ENCODE assay signal across 22 mouse cellular contexts in the genomic region with DNA sequence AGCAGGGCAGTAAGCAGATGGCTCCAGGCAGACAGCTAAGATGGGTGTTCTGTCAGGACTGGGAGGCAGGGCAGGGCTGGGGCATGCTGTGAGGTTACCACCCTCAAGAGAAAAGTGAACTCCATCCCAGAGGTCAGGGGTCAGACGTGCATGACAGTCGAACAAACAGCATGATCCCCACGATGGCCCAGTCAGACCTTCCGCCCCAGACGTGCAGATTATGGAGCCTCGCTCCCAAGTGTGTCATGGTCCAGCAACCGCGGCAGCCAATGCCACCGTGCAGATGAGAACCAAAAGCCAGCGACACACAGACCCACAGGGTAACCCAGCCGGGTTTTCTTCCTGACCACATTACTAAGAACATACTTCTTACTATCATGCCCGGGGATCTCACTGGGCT. TPM values are rescaled to one million over a fixed set of nuclear protein-coding genes. Genes with fewer than 3 reads are reported as not detected.
DNase-seq lines count a peak whose midpoint lies in the region; ATAC-seq and TF ChIP-seq lines count a peak whose summit lies in the region.
"Had no signal": no experiment of that assay in that cellular context is flagged by ENCODE, and none has a peak within 500 bp of the region (broad histone marks: within the 10 kb centered on the region; RNA-seq: fewer than 3 reads in every experiment).

No protein-coding gene starts in this region.

- 56% methylated on average over 12 of the region's 12 CpGs for WGBS in forebrain, embryonic 12.5 days
- 58% methylated on average over 12 of the region's 12 CpGs for WGBS in forebrain, embryonic 15.5 days
- WGBS in kidney, embryonic 15.5 days, result 29% methylated on average over 12 of the region's 12 CpGs
- 35% methylated on average over 12 of the region's 12 CpGs for WGBS in midbrain, embryonic 13.5 days
- 32% methylated on average over 12 of the region's 12 CpGs for WGBS in midbrain, postnatal 0 days
- WGBS in small intestine, adult 2 months, result 63% methylated on average over 12 of the region's 12 CpGs

- H3K9me3 ChIP-seq in forebrain, embryonic 12.5 days, result no peaks in the 10 kb centered on the region
- no peaks in the 10 kb centered on the region for H3K9me3 ChIP-seq in forebrain, embryonic 15.5 days
- H3K9me3 ChIP-seq in kidney, embryonic 15.5 days (replicated peaks), result no peaks in the 10 kb centered on the region
- no peaks in the 10 kb centered on the region for H3K9me3 ChIP-seq in midbrain, embryonic 13.5 days
- H3K9me3 ChIP-seq in midbrain, postnatal 0 days (ENCODE audit: low read length), result no peaks in the 10 kb centered on the region
- H3K9me3 ChIP-seq: G1E; liver, embryonic 13.5 days; midbrain, embryonic 12.5 days had no signal

- H3K4me3 ChIP-seq in forebrain, embryonic 12.5 days (replicated peaks), result no peak overlapping the region
- H3K4me3 ChIP-seq in forebrain, embryonic 15.5 days, result no peak overlapping the region
- no peak overlapping the region for H3K4me3 ChIP-seq in kidney, embryonic 15.5 days (replicated peaks)
- no peak overlapping the region for H3K4me3 ChIP-seq in midbrain, embryonic 13.5 days (replicated peaks)
- no peak overlapping the region for H3K4me3 ChIP-seq in midbrain, postnatal 0 days (ENCODE audit: low read depth, low read length)
- H3K4me3 ChIP-seq in small intestine, adult 2 months (ENCODE audit: low read depth, low read length), result no peak overlapping the region
- H3K4me3 ChIP-seq: forebrain, embryonic 10.5 days; heart, adult 2 months; liver, embryonic 13.5 days; midbrain, embryonic 12.5 days had no signal

- no peak for TF ChIP-seq CTCF in midbrain, postnatal 0 days (IDR thresholded peaks at IDR 0.05)
- TF ChIP-seq CTCF in small intestine, adult 2 months (IDR thresholded peaks at IDR 0.05; ENCODE audit: extremely low read depth, insufficient read length, insufficient replicate concordance, low read depth, low read length), result no peak

- no peak overlapping the region for H3K9ac ChIP-seq in forebrain, embryonic 12.5 days
- H3K9ac ChIP-seq in forebrain, embryonic 15.5 days (replicated peaks), result no peak overlapping the region
- no peak overlapping the region for H3K9ac ChIP-seq in kidney, embryonic 15.5 days
- no peak overlapping the region for H3K9ac ChIP-seq in midbrain, embryonic 13.5 days (replicated peaks)
- H3K9ac ChIP-seq in midbrain, postnatal 0 days (replicated peaks; ENCODE audit: low read length, poor library complexity, severe bottlenecking), result no peak overlapping the region
- H3K9ac ChIP-seq: liver, embryonic 13.5 days; midbrain, embryonic 12.5 days had no signal

- DNase-seq in kidney, postnatal 10 days, result no peak
- no peak for DNase-seq in midbrain, postnatal 0 days (ENCODE audit: low spot score)
- DNase-seq in MN1 (ENCODE audit: low spot score), result no peak
- DNase-seq: adrenal gland, adult 2 months; cerebellum, postnatal 14 days; gastrocnemius, postnatal 10 days; heart, adult 2 months; layer of hippocampus, postnatal 36 days; liver, embryonic 13.5 days; right cerebral cortex, adult 18-20 months; thymus, adult 2 months had no signal

- H3K4me1 ChIP-seq in forebrain, embryonic 12.5 days, result peaks cover 16% of the 10 kb centered on the region
- no peaks in the 10 kb centered on the region for H3K4me1 ChIP-seq in forebrain, embryonic 15.5 days
- peaks cover 23% of the 10 kb centered on the region; the same call in 1 of the 2 replicates for H3K4me1 ChIP-seq in kidney, embryonic 15.5 days
- H3K4me1 ChIP-seq in midbrain, embryonic 13.5 days (replicated peaks), result peaks cover 14% of the 10 kb centered on the region
- no peaks in the 10 kb centered on the region for H3K4me1 ChIP-seq in midbrain, postnatal 0 days (ENCODE audit: insufficient read depth, low read length)
- H3K4me1 ChIP-seq in small intestine, adult 2 months (ENCODE audit: control insufficient read depth, insufficient read depth, insufficient read length, low read length), result peaks cover 29% of the 10 kb centered on the region
- H3K4me1 ChIP-seq: liver, embryonic 13.5 days had no signal

- no peak for TF ChIP-seq POLR2A in small intestine, adult 2 months (IDR thresholded peaks at IDR 0.05; ENCODE audit: low read depth, low read length)

- no peak for ATAC-seq in forebrain, embryonic 12.5 days (ENCODE audit: low FRiP score)
- ATAC-seq in forebrain, embryonic 15.5 days (replicated peaks), result no peak
- peak; percentile 71; the same call in 1 of the 2 replicates for ATAC-seq in kidney, embryonic 15.5 days (replicated peaks; ENCODE audit: low FRiP score)
- 0 out of 2 replicates have a peak, but pooled peaks have one; percentile 29 for ATAC-seq in midbrain, embryonic 13.5 days
- no peak for ATAC-seq in midbrain, postnatal 0 days (ENCODE audit: low FRiP score)
- ATAC-seq: CD4-positive, CD25-positive, alpha-beta regulatory T cell, adult 4 months; hindbrain, postnatal 0 days; lung, postnatal 0 days had no signal

- H3K4me2 ChIP-seq in forebrain, embryonic 12.5 days, result no peak overlapping the region
- no peak overlapping the region for H3K4me2 ChIP-seq in forebrain, embryonic 15.5 days (replicated peaks)
- H3K4me2 ChIP-seq in kidney, embryonic 15.5 days, result no peak overlapping the region
- H3K4me2 ChIP-seq in midbrain, embryonic 13.5 days (replicated peaks), result no peak overlapping the region
- H3K4me2 ChIP-seq in midbrain, postnatal 0 days (ENCODE audit: low read depth, low read length, poor library complexity, severe bottlenecking), result no peak overlapping the region
- H3K4me2 ChIP-seq: liver, embryonic 13.5 days; midbrain, embryonic 12.5 days had no signal

- 0 out of 2 replicates have a peak overlapping the region, but pooled peaks have one; percentile 19 for H3K27ac ChIP-seq in forebrain, embryonic 12.5 days
- H3K27ac ChIP-seq in forebrain, embryonic 15.5 days (replicated peaks), result no peak overlapping the region
- 0 out of 2 replicates have a peak overlapping the region, but pooled peaks have one; percentile 15 for H3K27ac ChIP-seq in kidney, embryonic 15.5 days
- no peak overlapping the region for H3K27ac ChIP-seq in midbrain, embryonic 13.5 days
- no peak overlapping the region for H3K27ac ChIP-seq in midbrain, postnatal 0 days (ENCODE audit: low read depth, low read length)
- H3K27ac ChIP-seq in small intestine, adult 2 months (ENCODE audit: insufficient read depth, low read depth, low read length), result peak overlapping the region; percentile 42; the same call in 1 of the 2 replicates
- H3K27ac ChIP-seq: forebrain, embryonic 10.5 days; heart, adult 2 months; hindbrain, postnatal 0 days; liver, embryonic 13.5 days had no signal

- peaks cover 65% of the 10 kb centered on the region for H3K27me3 ChIP-seq in forebrain, embryonic 12.5 days
- peaks cover 28% of the 10 kb centered on the region for H3K27me3 ChIP-seq in forebrain, embryonic 15.5 days
- no peaks in the 10 kb centered on the region for H3K27me3 ChIP-seq in kidney, embryonic 15.5 days
- H3K27me3 ChIP-seq in midbrain, embryonic 13.5 days, result no peaks in the 10 kb centered on the region
- H3K27me3 ChIP-seq in midbrain, postnatal 0 days (ENCODE audit: insufficient read depth, low read length), result no peaks in the 10 kb centered on the region
- H3K27me3 ChIP-seq in small intestine, adult 2 months (ENCODE audit: control insufficient read depth, insufficient read depth, low read length), result no peaks in the 10 kb centered on the region
- H3K27me3 ChIP-seq: liver, embryonic 13.5 days had no signal

- H3K36me3 ChIP-seq in forebrain, embryonic 12.5 days (replicated peaks), result peaks cover 7% of the 10 kb centered on the region
- no peaks in the 10 kb centered on the region for H3K36me3 ChIP-seq in forebrain, embryonic 15.5 days
- H3K36me3 ChIP-seq in kidney, embryonic 15.5 days, result peaks cover 26% of the 10 kb centered on the region
- peaks cover 15% of the 10 kb centered on the region for H3K36me3 ChIP-seq in midbrain, embryonic 13.5 days
- 0 out of 2 replicates have a peak, but pooled peaks cover 4% of the 10 kb centered on the region for H3K36me3 ChIP-seq in midbrain, postnatal 0 days (ENCODE audit: insufficient read depth, low read length)
- H3K36me3 ChIP-seq in small intestine, adult 2 months (ENCODE audit: control insufficient read depth, insufficient read depth, low read length), result peaks cover 28% of the 10 kb centered on the region

RNA-seq across cellular contexts. Expression of a gene that starts 34.8 kb away (rescaled TPM):
- 12.5 and 15.0 TPM in 2 replicates for polyA plus RNA-seq in forebrain, embryonic 12.5 days (2016; fragmentation: Nextera tagmentation; extraction: Ambion mirVana)
- polyA plus RNA-seq in forebrain, embryonic 15.5 days (2015; fragmentation: Nextera tagmentation; extraction: Ambion mirVana), result 10.3 and 11.8 TPM in 2 replicates
- 10.1 and 11.6 TPM in 2 replicates for polyA plus RNA-seq in kidney, embryonic 15.5 days (2015; fragmentation: Nextera tagmentation; extraction: Ambion mirVana)
- 8.9 and 9.8 TPM in 2 replicates for polyA plus RNA-seq in midbrain, embryonic 13.5 days (2015; fragmentation: Nextera tagmentation; extraction: Ambion mirVana)
- 35.1 and 40.1 TPM in 2 replicates for total RNA-seq in midbrain, postnatal 0 days (2014; rRNA removed)
- polyA plus RNA-seq in midbrain, postnatal 0 days (2015; fragmentation: Nextera tagmentation; extraction: Ambion mirVana), result 9.4 and 11.6 TPM in 2 replicates
- 34.1 and 107 TPM in 2 replicates for polyA plus RNA-seq in small intestine, adult 2 months (2012; rRNA removed)

Comparison
In these comparisons a context has a peak if more than half of its experiments do, and no peak if none do; other contexts are left out.
1. ATAC-seq: peak in kidney, embryonic 15.5 days (single experiment) and midbrain, embryonic 13.5 days (single experiment); none in forebrain, embryonic 12.5 days (single experiment), forebrain, embryonic 15.5 days (single experiment) and midbrain, postnatal 0 days (single experiment).
2. H3K27ac ChIP-seq: peak in forebrain, embryonic 12.5 days (single experiment), kidney, embryonic 15.5 days (single experiment) and small intestine, adult 2 months (single experiment); none in forebrain, embryonic 15.5 days (single experiment), midbrain, embryonic 13.5 days (single experiment) and midbrain, postnatal 0 days (single experiment).